Mouse (Mus musculus): ENCODE measurements around the gene Cluh.

The Cluh gene

GRCm38 (mm10) chr11:74649095-74649646 is at the start of gene Cluh:
TSS of gene Cluh (plus strand) at chr11:74649495.
- in situ Hi-C loops (cut with MboI; ENCODE audit: low pct_unique_long_range_greater_than_20kb in 1 of 2, low sequenced_read_pairs in 2 of 2, unreplicated experiment in 1 of 2) = no loop called here

GRCm38 (mm10) chr11:74602286-74602685 is 47.0 kb upstream of the Cluh start:
- in situ Hi-C loops (cut with MboI; ENCODE audit: low pct_unique_long_range_greater_than_20kb in 1 of 2, low sequenced_read_pairs in 2 of 2, unreplicated experiment in 1 of 2) = no loop called here

- in situ Hi-C loops (cut with MboI; ENCODE audit: low pct_unique_long_range_greater_than_20kb in 1 of 2, low sequenced_read_pairs in 2 of 2, unreplicated experiment in 1 of 2) = no loop called here
These were observed 39.2 kb upstream of the Cluh start for GRCm38 (mm10) chr11:74610068-74610467.

GRCm38 (mm10) chr11:74610545-74611176 is 38.6 kb upstream of the Cluh start, which contains the start of gene Rap1gap2:
TSS of gene Rap1gap2 (minus strand) at chr11:74610915.
- in situ Hi-C loops (cut with MboI; ENCODE audit: low pct_unique_long_range_greater_than_20kb in 1 of 2, low sequenced_read_pairs in 2 of 2, unreplicated experiment in 1 of 2) = no loop called here

GRCm38 (mm10) chr11:74611437-74611836 is 37.9 kb upstream of the Cluh start:
- in situ Hi-C loops (cut with MboI; ENCODE audit: low pct_unique_long_range_greater_than_20kb in 1 of 2, low sequenced_read_pairs in 2 of 2, unreplicated experiment in 1 of 2) = no loop called here

- in situ Hi-C loops (cut with MboI; ENCODE audit: low pct_unique_long_range_greater_than_20kb in 1 of 2, low sequenced_read_pairs in 2 of 2, unreplicated experiment in 1 of 2) = no loop called here
These were observed 35.9 kb upstream of the Cluh start for GRCm38 (mm10) chr11:74613428-74613827.

- in situ Hi-C loops (cut with MboI; ENCODE audit: low pct_unique_long_range_greater_than_20kb in 1 of 2, low sequenced_read_pairs in 2 of 2, unreplicated experiment in 1 of 2) = no loop called here
These were observed 33.7 kb upstream of the Cluh start for GRCm38 (mm10) chr11:74615571-74615970.

GRCm38 (mm10) chr11:74619201-74619955 is 29.9 kb upstream of the Cluh start, which contains the start of gene Ccdc92b:
TSS of gene Ccdc92b (plus strand) at chr11:74619605.
- in situ Hi-C loops (cut with MboI; ENCODE audit: low pct_unique_long_range_greater_than_20kb in 1 of 2, low sequenced_read_pairs in 2 of 2, unreplicated experiment in 1 of 2) = no loop called here

GRCm38 (mm10) chr11:74619956-74620300 is 29.4 kb upstream of the Cluh start:
- in situ Hi-C loops (cut with MboI; ENCODE audit: low pct_unique_long_range_greater_than_20kb in 1 of 2, low sequenced_read_pairs in 2 of 2, unreplicated experiment in 1 of 2) = no loop called here

- in situ Hi-C loops (cut with MboI; ENCODE audit: low pct_unique_long_range_greater_than_20kb in 1 of 2, low sequenced_read_pairs in 2 of 2, unreplicated experiment in 1 of 2) = no loop called here
These were observed 27.2 kb upstream of the Cluh start for GRCm38 (mm10) chr11:74621974-74622669.

- in situ Hi-C loops (cut with MboI; ENCODE audit: low pct_unique_long_range_greater_than_20kb in 1 of 2, low sequenced_read_pairs in 2 of 2, unreplicated experiment in 1 of 2) = no loop called here
These were observed 25.6 kb upstream of the Cluh start for GRCm38 (mm10) chr11:74623693-74624092.

GRCm38 (mm10) chr11:74625333-74625732 is 24.0 kb upstream of the Cluh start:
- in situ Hi-C loops (cut with MboI; ENCODE audit: low pct_unique_long_range_greater_than_20kb in 1 of 2, low sequenced_read_pairs in 2 of 2, unreplicated experiment in 1 of 2) = no loop called here

- in situ Hi-C loops (cut with MboI; ENCODE audit: low pct_unique_long_range_greater_than_20kb in 1 of 2, low sequenced_read_pairs in 2 of 2, unreplicated experiment in 1 of 2) = no loop called here
These were observed 21.8 kb upstream of the Cluh start for GRCm38 (mm10) chr11:74627481-74627880.

GRCm38 (mm10) chr11:74631880-74632789 is 17.2 kb upstream of the Cluh start:
- in situ Hi-C loops (cut with MboI; ENCODE audit: low pct_unique_long_range_greater_than_20kb in 1 of 2, low sequenced_read_pairs in 2 of 2, unreplicated experiment in 1 of 2) = no loop called here

- in situ Hi-C loops (cut with MboI; ENCODE audit: low pct_unique_long_range_greater_than_20kb in 1 of 2, low sequenced_read_pairs in 2 of 2, unreplicated experiment in 1 of 2) = no loop called here
These were observed 14.6 kb upstream of the Cluh start for GRCm38 (mm10) chr11:74634490-74635275.

- in situ Hi-C loops (cut with MboI; ENCODE audit: low pct_unique_long_range_greater_than_20kb in 1 of 2, low sequenced_read_pairs in 2 of 2, unreplicated experiment in 1 of 2) = no loop called here
These were observed 11.8 kb upstream of the Cluh start for GRCm38 (mm10) chr11:74637486-74637885.

GRCm38 (mm10) chr11:74637971-74638790 is 11.1 kb upstream of the Cluh start:
- in situ Hi-C loops (cut with MboI; ENCODE audit: low pct_unique_long_range_greater_than_20kb in 1 of 2, low sequenced_read_pairs in 2 of 2, unreplicated experiment in 1 of 2) = no loop called here
